Mouse (Mus musculus) olfactory bulb, adult 2 months (tissue): ENCODE data around the gene Rab11fip3.

Experiments used
- CTCF ChIP-seq: fragments of 200-500 bp; IDR thresholded peaks from 2 replicates; pipeline ENCODE4 v1.5.1; 2012; ENCODE audit warnings: low read depth, mild to moderate bottlenecking, low read length, moderate library complexity; ENCODE audit not compliant: insufficient read depth
- POLR2A ChIP-seq: fragments of 200-500 bp; IDR thresholded peaks from 2 replicates; pipeline ENCODE4 v1.6.1; 2012; ENCODE audit warnings: mild to moderate bottlenecking, low read depth, low read length, moderate library complexity; ENCODE audit not compliant: insufficient read depth

GRCm38 (mm10) chr17:26052706-26053105 is 16.6 kb downstream of the Rab11fip3 start:
- TF ChIP-seq CTCF (no peak), POLR2A (no peak)
